Mouse (Mus musculus): ENCODE results near the gene Acot12.
"Not testable (repeated sequence)": the region's sequence is repeated elsewhere in the genome, so short reads cannot be mapped to it uniquely, and the experiment has no call there.

The Acot12 gene

GRCm38 (mm10) chr13:91758316-91759048 is 17.2 kb downstream of the Acot12 start:
- DNase-seq (ENCODE audit: extremely low read depth, insufficient read length, low spot score) = no peak

DNA sequence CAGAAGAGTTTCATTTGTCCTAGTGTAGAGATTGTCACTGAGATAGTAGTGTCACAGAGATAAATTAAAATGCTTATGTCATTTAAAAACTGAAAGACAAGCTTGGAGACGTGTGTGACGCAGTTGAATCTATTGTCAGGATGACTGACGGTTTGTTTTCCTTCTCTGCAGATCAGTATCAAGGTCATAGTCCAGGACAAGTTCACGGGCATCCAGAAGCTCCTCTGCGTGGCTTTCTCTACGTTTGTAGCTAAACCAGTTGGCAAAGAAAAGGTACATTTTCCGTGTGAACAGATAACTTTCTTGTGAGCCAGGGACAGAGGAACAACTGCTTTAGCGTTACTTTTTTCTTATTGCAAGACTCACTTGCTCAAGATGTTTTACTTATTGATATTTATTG is 18.5 kb downstream of the Acot12 start:
- no peak for DNase-seq (ENCODE audit: extremely low read depth, insufficient read length, low spot score)

DNA sequence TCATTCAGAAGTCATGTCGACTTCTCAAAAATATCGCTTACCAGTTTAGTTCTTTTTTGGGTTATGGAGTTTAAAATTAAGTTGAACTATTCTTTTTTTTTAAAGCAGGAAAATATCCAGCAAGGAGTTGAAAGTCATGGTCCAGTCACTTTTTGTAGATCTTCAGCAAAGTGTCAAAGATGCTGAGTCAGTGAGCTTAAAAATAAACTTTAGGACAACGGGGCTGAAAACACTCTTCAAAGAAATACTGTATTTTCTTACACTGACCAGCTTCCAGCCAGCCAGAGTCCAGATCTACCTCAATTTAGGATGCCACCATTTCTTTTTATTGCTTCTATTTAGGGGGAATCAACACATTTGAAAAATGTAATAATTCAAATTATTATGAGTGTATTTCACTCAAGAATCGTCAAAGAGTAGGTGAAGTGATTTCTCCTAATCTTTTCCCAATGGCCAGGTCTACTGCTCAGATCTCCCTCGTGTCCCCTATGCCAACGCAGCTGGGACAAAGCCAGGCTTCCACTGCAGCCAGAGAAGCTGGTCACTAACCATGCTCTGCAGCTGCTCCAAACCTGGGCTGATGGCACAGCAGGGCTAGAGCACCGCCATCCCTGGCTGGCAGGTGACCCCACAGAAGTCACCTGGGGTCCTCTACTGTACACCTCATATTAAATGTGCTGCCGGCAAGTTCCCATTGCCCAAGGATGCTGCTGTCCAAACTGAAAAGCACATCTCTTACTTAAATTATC is 19.2 kb downstream of the Acot12 start:
- no peak for DNase-seq (ENCODE audit: extremely low read depth, insufficient read length, low spot score)

DNA sequence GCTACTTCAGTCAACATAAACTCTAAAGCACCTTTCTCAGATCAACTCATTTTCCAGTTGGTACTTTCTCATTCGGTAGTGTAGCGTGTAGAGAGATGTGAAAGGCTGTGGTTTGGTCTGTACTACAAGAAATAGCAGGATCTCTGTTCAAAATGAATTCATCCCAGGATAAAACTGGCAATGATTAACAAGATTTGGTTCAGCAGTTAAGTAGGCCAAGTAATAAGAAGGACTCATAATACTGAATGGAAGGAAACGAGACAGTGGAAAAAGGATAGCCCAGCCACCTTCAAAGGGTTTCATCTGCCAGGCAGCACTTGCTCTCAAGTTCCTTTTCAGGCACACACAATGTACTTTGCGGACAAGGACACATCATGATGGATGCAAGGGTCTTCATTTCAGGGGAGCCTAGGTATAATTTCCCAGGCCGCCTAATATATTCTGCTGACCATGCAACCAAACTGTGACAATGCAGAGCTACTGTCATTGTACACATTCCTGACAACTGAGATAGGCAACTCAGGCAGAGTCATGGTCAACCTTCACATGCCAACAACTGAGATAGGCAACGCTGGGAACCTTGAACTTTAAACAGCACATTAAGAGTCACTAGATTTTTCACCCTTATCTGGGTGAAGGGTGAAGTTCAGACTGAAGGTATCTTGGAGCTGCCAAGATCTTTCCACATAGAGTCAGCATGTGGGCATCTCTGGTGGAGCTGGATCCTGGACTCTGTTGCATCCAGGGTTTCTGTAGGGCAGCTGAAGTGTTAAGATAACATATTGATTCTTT is 20.5 kb downstream of the Acot12 start:
- DNase-seq (ENCODE audit: extremely low read depth, insufficient read length, low spot score) = no peak

DNA sequence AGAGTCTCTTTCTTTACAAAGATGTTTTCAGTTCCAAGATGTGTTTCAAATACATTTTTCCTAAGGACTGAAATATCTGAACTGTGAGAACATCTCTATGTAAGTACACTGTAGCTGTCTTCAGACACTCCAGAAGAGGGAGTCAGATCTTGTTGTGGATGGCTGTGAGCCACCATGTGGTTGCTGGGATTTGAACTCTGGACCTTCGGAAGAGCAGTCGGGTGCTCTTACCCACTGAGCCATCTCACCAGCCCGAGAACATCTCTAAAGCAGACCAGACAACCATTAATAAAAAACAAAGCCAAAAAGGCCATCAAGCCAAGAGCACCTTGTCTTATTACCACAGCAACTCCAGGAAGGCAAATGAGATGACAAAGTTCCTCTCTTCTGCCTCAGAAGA is 22.3 kb downstream of the Acot12 start:
- not testable (repeated sequence) for DNase-seq (ENCODE audit: extremely low read depth, insufficient read length, low spot score)

GRCm38 (mm10) chr13:91765627-91766026 is 24.3 kb downstream of the Acot12 start:
- DNase-seq (ENCODE audit: extremely low read depth, insufficient read length, low spot score) = no peak

DNA sequence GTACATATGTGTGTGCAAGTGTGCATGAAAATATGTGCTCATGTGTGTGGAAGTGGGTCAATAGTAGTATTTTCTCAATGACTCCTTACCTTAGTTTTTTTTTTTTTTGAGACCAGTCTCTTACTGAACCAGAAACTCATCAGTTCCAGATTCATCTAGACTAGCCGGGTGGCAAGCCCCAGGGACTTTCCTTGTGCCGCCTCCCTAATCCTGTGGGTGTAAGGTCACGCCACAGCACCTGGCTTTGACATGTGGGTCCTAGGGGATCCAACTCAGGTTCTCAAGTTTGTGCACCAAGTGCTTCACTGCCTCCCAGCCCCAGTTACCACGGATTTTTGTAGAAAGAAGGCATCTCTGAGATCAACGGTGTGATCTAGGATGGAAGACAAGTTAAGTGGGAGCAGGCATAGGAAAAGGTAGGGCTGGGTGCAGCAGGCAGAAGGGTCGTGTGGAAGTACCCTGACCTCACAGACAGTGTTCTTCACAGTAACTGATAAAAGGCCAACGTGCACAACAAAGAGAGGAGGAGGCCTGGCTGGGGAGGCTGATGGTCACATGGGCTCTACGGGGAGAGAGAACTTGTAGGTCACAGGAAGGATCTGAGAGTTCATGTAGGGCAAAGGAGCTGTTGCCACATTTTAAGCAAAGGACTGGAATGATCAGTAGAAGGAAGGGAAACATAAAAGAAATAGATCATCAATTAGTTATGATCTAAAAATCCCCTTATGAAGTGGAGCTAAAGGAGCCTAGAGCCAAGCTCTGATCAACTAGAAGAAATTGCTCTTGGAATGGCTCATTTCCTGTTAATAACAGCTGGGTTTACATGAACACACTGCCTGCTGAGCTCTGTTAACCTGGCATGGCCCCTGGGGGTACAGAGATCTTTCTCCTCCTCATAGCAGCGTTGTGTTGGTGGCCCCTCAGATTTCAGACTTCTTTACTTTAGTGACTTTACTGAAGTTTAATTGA is 27.7 kb downstream of the Acot12 start:
- DNase-seq (ENCODE audit: extremely low read depth, insufficient read length, low spot score) = no peak

DNA sequence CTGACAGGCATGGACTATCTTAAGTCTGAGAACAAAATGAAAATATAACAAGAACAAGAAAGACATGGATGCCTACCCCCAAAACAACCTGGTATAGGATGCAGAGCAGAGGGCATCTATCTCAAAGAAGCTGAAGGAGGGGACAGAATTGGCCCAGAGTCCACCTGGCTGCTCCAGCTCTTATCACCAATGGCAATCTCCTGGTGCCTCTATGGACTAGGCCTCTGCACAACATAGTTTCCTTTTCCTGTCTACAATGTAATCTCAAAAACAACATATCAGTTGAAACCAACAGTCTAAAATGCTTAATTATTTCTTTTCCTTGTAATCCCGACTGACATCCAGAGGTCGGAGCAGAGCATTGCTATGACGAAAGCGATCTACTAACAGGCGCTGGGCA is 36.8 kb downstream of the Acot12 start:
- DNase-seq (ENCODE audit: extremely low read depth, insufficient read length, low spot score) = no peak

DNA sequence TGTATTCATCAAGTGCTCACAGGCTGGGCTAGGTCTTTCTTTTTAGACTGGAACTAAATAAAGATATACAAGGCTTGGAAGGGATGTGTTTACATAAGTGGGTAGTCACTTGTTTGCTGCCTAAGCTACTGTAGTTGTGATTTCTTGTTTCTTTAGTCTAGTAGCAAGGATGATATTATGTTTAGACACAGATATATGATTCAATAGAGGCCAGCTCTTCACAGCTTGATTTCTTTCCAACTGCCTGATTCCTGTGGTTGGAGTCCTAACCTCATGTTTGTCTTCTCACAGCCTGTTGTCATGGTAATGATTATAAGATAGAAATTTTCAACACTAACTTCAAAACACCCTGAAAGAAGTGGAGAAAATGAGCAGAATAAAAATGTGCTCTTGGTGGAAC is 38.6 kb downstream of the Acot12 start:
- peak; percentile 48 for DNase-seq (ENCODE audit: extremely low read depth, insufficient read length, low spot score)

GRCm38 (mm10) chr13:91792035-91792434 is 50.7 kb downstream of the Acot12 start:
- DNase-seq (ENCODE audit: extremely low read depth, insufficient read length, low spot score) = no peak

GRCm38 (mm10) chr13:91794926-91795436 is 53.7 kb downstream of the Acot12 start:
- DNase-seq (ENCODE audit: extremely low read depth, insufficient read length, low spot score) = no peak

DNA sequence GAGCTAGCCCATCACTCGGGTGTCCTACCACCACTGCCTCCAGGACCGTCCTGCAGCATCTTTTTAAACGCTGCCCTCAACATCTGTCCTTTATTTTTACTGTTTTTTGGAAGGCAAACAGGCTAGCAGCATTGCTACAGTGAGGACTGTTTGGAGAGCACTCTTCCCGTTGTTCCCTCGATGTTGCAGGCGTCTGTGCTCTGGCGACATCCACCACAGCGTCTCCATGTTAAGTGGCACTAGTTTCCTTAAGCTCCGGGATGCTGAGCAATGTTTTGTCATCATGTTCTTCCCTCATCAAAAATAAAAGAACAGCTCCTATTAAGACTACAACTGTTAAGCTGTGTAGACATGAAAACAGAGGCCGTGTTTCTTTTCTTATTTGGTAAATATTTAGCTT is 54.3 kb downstream of the Acot12 start:
- DNase-seq (ENCODE audit: extremely low read depth, insufficient read length, low spot score) = no peak

- DNase-seq (ENCODE audit: extremely low read depth, insufficient read length, low spot score) = no peak
Measured at GRCm38 (mm10) chr13:91796003-91796402, 54.7 kb downstream of the Acot12 start.

- DNase-seq (ENCODE audit: extremely low read depth, insufficient read length, low spot score) = no peak
Measured at GRCm38 (mm10) chr13:91796916-91797315, 55.6 kb downstream of the Acot12 start.

DNA sequence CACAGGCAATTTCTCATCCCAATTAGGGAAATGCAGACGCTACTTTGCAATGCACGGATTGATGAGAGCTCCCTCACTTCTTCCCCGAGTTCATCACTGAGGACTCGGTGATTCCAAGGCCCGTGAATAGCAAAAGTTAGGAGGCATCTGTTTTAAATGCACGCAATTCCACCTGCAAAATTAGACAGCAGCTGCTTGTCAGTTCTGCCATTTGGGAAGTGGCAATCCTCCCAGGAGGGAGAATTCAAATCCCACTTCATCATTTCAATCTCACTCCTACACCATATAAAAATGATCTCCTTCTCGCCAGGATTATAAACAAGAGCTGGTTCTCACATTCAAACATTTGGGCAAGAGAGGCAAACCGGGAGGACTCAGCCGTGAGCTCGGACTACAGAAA is 56.1 kb downstream of the Acot12 start:
- DNase-seq (ENCODE audit: extremely low read depth, insufficient read length, low spot score) = no peak

GRCm38 (mm10) chr13:91801726-91802125 is 60.4 kb downstream of the Acot12 start:
- no peak for DNase-seq (ENCODE audit: extremely low read depth, insufficient read length, low spot score)

DNA sequence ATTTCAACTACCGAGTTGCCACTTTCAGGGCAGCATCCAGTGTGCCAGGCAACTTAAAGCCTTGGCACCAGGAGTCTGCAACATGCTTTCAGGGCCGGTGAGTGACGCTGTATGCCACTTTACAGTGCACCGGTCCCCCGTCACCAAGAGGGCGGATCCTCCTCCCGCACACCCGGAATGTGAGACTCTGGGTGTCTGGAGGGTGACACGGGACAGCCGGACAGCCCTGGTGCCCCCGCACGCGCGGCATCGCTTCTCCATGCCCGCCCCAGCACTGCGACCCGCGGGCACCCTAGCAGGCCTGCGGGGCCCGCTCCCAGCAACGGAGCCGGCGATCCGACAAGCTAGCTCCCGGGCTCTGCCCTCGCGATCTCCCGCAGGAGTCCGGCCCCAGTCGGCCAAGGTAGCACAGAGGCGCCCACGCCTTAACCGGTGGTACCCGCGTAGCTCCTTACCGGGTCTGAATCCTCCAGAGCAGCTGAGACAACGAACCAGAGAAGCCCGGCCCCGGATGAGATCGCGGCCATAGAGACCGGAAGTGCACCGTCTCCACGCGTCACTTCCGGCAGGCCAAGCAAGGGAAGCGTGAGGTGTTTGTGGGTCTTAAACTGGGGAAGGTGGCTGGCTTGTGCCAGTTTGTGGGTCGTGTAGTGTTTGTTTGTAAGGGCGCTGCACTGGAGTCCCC is 66.0 kb downstream of the Acot12 start, which contains the start of gene Zcchc9:
Gene Zcchc9 (minus strand): TSS at position 551 of the 685 bp plus-strand sequence.
- DNase-seq (ENCODE audit: extremely low read depth, insufficient read length, low spot score) = peak; percentile 89

GRCm38 (mm10) chr13:91807874-91808575 is 66.7 kb downstream of the Acot12 start:
- peak; percentile 28 for DNase-seq (ENCODE audit: extremely low read depth, insufficient read length, low spot score)

DNA sequence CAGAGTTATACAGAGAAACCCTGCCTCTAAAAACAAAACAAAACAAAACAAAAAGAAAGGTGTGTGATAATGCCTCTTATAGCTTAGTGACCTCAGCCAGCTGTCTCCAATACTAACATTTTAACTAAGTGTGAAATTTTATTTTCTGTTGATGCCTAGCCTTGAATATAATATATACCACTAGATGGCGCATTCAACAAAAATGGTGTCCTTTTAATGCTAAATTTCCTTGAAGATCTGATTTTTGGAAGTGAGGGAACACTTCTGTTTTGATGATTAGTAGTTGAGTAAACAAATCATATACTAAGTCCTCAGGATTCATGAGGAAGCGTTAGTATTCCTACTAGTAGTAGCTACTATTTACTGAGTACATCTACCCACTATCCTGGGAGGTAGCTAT is 68.2 kb downstream of the Acot12 start:
- no peak for DNase-seq (ENCODE audit: extremely low read depth, insufficient read length, low spot score)
